Mouse (Mus musculus): ENCODE measurements around the gene Rfc5.

GRCm38 (mm10) chr5:117399281-117399680 lies 10.4 kb upstream of the Rfc5 start:
- TF ChIP-seq EP300 (IDR thresholded peaks at IDR 0.05; ENCODE audit: insufficient read depth, low read depth, low read length): no peak
- no peak for TF ChIP-seq CTCF (IDR thresholded peaks at IDR 0.05)
- TF ChIP-seq POLR2A (IDR thresholded peaks at IDR 0.05; ENCODE audit: insufficient read depth, low read depth, low read length): no peak
